In the genomic region with DNA sequence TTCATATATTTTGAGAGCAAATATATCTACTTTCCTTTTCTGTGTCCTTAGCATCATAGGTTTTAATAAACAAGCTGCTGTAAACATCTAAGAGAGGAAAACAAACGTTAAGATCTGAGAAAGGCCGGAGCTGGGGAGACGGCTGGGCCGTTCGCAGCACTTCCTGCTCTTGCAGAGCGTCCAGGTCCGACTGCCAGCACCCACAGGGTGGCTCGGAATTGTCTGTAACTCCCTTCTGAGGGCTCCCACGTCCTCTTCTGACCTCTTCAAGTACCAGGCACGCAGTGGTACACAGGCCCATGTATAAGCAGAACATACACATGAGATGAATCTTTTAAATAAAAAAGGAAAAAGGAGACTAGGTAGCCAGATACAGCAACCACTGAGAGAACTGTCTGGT, we compare ENCODE assay signal across 11 mouse cellular contexts.
"Had no signal": no experiment of that assay in that cellular context is flagged by ENCODE, and none has a peak within 500 bp of the region (broad histone marks: within the 10 kb centered on the region; RNA-seq: fewer than 3 reads in every experiment).

No protein-coding gene starts in this region.

- DNase-seq: lung, adult 2 months; lung, postnatal 14 days; lung, postnatal 36 days; retina, postnatal 1 day; right cerebral cortex, adult 18-20 months; right cerebral cortex, postnatal 25 days; right cerebral cortex, postnatal 4 days; spleen, adult 18-20 months; thymus, adult 18-20 months; thymus, postnatal 14 days; thymus, postnatal 36 days had no signal
